Mouse (Mus musculus) frontal cortex, postnatal 10 days (tissue): ENCODE results near the gene Lyl1.
A peak's percentile ranks its signal among the peaks of the same experiment; 100 is the strongest.
"Not testable (repeated sequence)": the region's sequence is repeated elsewhere in the genome, so short reads cannot be mapped to it uniquely, and the experiment has no call there.

ENCODE experiments used
- DNase-seq, 2 experiments: peaks; one replicate each; pipeline ENCODE4 v3.0.0; 2022; ENCODE audit warnings: low spot score in 2 of 2, mixed read lengths in 1 of 2

The Lyl1 gene

GRCm38 (mm10) chr8:84668731-84669485 lies 32.3 kb upstream of the Lyl1 start:
- no peak for DNase-seq

GRCm38 (mm10) chr8:84670295-84671006 lies 30.8 kb upstream of the Lyl1 start:
- DNase-seq: not testable (repeated sequence)

GRCm38 (mm10) chr8:84677305-84677704 lies 24.0 kb upstream of the Lyl1 start:
- DNase-seq: no peak

- DNase-seq: no peak
Observed at GRCm38 (mm10) chr8:84681476-84681875, 19.8 kb upstream of the Lyl1 start.

- DNase-seq: no peak
Observed at GRCm38 (mm10) chr8:84682257-84682656, 19.0 kb upstream of the Lyl1 start.

- DNase-seq: no peak
Observed at GRCm38 (mm10) chr8:84684537-84684936, 16.7 kb upstream of the Lyl1 start.

- no peak for DNase-seq
Observed at GRCm38 (mm10) chr8:84686191-84687002, 14.9 kb upstream of the Lyl1 start, which contains the start of gene Trmt1. Gene Trmt1 (plus strand): TSS chr8:84686307.

GRCm38 (mm10) chr8:84687003-84687704 lies 14.1 kb upstream of the Lyl1 start:
- no peak for DNase-seq

- peak in 1 of 2 experiments; percentile 86 for DNase-seq
Observed at GRCm38 (mm10) chr8:84687705-84688100, 13.6 kb upstream of the Lyl1 start, which contains the start of gene Nacc1. Gene Nacc1 (minus strand): TSS chr8:84687862.

- DNase-seq: peak; percentile 88 to 89
Observed at GRCm38 (mm10) chr8:84689091-84689915, 12.0 kb upstream of the Lyl1 start.

GRCm38 (mm10) chr8:84693332-84693731 lies 7.9 kb upstream of the Lyl1 start:
- no peak for DNase-seq

- DNase-seq: no peak
Observed at GRCm38 (mm10) chr8:84695140-84695539, 6.1 kb upstream of the Lyl1 start.

GRCm38 (mm10) chr8:84697166-84698130 lies 3.8 kb upstream of the Lyl1 start:
- DNase-seq: no peak

- DNase-seq: no peak
Observed at GRCm38 (mm10) chr8:84698288-84698687, 3.0 kb upstream of the Lyl1 start.

GRCm38 (mm10) chr8:84698929-84699401 lies 2.3 kb upstream of the Lyl1 start:
- DNase-seq: no peak

GRCm38 (mm10) chr8:84699861-84700322 lies 1.4 kb upstream of the Lyl1 start:
- peak; percentile 73 to 77 for DNase-seq

GRCm38 (mm10) chr8:84700526-84700925 lies 731 bp upstream of the Lyl1 start:
- DNase-seq: no peak

- no peak for DNase-seq
Observed at GRCm38 (mm10) chr8:84702561-84702960, 1.3 kb downstream of the Lyl1 start.

- DNase-seq: no peak
Observed at GRCm38 (mm10) chr8:84702963-84703465, 1.8 kb downstream of the Lyl1 start.
